Mouse (Mus musculus) kidney, postnatal 10 days (tissue): ENCODE measurements around the gene Mast4.
A peak's percentile ranks its signal among the peaks of the same experiment; 100 is the strongest.

Source experiments
- DNase-seq: peaks from one replicate; pipeline ENCODE4 v3.0.0; 2021; ENCODE audit warnings: mixed read lengths

Mast4 gene

GRCm38 (mm10) chr13:102886147-102886546, 448.1 kb downstream of the Mast4 start:
- no peak for DNase-seq

- no peak for DNase-seq
Observed at GRCm38 (mm10) chr13:102880381-102881076, 453.8 kb downstream of the Mast4 start.

- DNase-seq: no peak
Observed at GRCm38 (mm10) chr13:102878631-102879030, 455.7 kb downstream of the Mast4 start.

DNA sequence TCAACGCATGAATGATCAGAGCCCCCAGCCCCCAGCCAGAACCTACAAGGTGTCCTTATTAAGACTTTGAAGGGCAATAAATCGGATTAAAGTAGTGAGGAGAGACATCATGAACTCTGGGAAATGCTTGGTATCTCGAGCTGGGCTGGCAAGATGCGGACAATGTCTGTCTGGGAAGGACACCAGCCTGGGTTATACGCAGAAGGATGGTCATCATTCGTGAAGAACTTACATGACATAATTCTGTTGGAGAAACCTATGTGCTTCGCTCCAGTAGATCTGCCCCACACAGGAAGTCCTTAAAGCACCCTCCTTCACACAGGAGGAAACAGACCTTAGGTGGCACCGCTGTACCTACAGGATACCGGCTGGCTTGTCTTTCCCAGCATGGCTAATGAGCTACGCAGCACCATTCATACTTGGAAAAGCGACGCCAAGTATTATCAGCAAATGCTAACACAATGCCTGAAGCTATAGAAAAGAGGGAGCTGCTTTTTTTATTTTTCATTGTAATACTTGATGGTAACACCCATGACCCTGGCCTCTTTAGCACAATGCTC, 456.5 kb downstream of the Mast4 start:
- no peak for DNase-seq

DNA sequence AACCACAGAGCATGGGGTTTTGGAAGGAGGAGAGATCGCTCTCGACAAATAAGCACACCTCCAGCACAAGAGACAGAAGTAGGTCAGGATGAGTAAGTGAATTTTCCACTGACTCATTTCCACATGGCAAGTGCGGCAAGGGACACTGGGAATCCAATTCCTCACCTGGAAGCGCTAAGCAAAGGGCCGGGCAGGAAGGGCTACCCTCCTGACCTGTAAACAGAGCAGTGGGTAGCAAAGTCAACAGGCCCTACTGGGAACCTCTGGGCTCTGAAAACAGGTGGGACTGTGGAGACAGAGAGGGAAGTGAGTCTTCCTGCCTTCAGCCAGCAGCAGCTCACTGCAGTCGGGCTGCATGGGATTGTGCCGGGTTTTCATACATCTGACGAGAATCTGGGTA, 457.1 kb downstream of the Mast4 start:
- DNase-seq: no peak

GRCm38 (mm10) chr13:102875520-102875919, 458.8 kb downstream of the Mast4 start:
- DNase-seq: no peak

DNA sequence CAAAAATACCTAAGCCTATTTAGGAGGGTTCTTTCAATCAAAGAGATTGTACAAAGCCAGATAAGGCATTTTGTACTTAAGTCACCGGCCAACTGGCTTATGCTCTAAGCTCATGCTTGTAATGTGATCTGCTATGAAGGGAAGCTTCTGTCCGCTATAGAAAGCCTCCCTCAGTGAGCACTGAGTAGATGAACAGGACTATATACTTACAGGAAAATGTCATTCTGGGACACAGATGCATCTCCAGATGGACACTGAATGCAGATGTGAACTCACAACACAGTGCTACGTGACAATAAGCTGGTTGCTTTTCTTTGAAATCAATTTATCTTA, 459.2 kb downstream of the Mast4 start:
- no peak for DNase-seq

DNA sequence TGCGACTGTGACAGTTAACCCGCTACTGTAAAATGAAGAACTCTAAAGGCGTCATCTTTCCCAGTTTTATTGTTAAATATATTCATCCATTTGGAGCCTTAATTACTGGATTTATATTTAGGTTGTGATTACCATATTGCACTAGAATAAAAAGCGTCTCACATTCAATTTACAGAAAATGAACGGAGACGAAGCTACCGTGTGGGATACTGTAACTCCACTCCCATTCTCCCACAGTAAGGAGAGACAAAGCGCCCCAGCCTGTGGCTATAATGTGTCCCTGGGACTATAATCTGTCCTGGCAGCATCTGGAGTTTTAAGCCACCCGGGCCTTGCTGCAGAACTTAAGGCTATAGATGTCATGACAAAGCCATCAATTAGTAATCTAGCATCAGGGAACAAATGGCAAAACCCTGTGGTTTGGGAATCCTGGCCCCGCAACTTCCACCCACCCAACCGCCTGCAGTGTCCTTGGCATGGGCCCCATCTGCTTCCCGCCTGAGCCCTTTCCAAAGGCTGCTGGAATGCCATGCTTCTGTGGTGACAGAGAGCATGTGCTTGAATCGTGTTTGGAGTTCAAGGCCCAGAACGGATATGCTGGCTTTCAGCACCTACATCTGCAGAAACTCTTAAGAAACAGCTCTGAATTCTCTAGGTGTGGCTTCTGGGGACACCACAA, 459.7 kb downstream of the Mast4 start:
- no peak for DNase-seq

DNA sequence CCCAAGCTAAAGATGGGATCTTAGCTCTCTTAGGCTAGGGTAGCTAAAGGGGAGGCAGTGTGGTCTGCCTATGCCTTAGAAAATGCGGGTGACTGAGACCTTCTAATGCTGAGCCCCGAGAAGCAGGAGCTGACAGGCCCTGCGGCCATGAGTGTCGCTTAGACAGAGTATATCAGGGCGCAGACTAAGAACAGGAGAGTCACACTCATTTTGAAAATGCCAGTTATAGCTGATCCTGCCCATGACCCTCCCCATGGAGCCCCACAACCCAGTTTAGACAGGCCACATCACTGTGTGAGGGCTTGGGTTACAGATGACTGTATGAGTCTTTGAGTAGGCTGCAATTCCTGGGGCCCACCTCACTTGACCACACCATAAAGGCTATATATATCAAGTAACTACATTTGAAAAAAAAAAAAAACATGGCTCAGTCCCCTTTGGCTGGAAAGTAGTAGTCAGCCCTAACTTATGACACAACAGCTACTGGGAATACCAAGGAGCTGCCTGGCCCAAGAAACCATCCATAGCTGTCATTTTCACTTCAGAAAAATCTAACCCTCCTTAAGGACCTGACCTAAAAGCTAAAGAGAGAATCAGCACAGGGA, 460.8 kb downstream of the Mast4 start:
- DNase-seq: no peak

GRCm38 (mm10) chr13:102871380-102872104, 462.8 kb downstream of the Mast4 start:
- DNase-seq: no peak

GRCm38 (mm10) chr13:102869541-102869940, 464.8 kb downstream of the Mast4 start:
- no peak for DNase-seq

DNA sequence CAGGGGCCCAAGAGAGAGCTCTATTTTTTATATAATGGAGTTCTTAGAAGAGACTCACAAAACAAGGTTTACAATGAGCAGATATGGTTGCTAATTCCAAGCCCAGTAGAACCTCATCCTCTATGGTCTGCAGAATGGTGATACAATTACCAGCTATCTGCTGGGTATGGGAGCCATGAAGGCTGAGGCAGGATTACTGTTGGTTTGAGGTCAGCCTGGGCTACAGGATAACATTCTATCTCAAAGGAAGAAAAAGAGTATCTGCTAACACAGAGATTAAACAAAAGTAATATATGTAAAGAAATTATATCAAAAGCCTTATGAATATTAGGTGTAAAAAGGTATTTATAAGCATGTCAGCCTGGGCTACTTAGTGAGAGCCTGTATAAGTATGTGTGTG, 467.5 kb downstream of the Mast4 start:
- no peak for DNase-seq

- DNase-seq: peak; percentile 74
Observed at GRCm38 (mm10) chr13:102865971-102866724, 468.1 kb downstream of the Mast4 start.

DNA sequence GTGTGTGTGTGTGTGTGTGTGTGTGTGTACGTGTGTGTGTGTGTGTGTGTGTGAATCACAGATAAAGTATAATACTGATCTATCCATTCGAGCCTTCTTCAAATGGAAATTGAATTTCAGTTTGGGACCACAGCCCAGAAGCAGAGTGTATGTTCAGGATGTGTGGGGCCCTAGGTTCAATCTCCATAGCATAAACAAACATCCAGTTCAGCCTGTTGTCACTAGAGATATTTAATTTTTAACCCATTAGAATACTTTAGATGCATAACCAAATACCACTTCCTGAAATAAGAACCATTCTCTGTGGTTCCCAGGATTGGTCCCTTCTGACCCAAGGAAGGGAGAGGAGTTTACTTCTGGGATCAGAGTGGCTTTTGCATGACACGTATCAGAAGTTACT, 468.8 kb downstream of the Mast4 start:
- DNase-seq: no peak

GRCm38 (mm10) chr13:102864840-102865239, 469.5 kb downstream of the Mast4 start:
- DNase-seq: no peak

DNA sequence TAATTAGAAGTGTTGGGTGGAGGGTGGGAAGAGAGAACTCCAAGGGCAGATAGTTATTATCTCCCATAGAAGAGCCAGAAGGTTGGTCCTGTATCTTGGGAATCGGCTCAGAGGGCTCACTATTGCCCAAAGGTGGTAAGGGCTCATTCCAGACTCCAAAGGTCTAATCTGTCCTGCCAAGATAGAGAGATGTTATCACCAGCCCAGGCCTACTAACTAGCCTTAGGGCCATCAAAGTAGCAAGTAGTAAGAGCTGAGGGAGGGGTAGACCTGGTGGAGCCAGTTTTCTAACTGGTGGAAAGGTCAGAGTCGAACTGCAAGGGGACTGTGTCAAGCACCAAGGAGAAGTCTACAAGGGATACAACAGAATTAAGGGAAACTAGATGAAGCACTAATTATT, 470.2 kb downstream of the Mast4 start:
- no peak for DNase-seq

DNA sequence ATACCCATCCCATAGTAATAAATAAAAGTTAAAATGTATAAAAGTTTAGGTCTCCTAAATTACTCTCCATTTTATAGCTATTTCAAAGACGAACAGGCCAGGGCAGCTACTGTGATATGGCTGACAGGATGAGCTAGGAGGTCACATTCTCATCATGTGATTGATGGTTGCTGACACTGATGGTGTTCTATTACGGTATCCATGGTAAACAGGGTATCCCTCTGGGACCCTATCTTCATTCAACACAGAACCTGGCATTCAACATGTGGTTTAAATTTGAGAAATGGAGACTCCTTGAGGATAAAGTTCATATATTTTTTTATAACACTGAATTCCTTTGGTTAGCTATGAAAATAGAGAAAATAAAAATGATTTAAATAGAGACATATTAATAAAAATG, 471.3 kb downstream of the Mast4 start:
- DNase-seq: no peak

- no peak for DNase-seq
Observed at GRCm38 (mm10) chr13:102862397-102862796, 471.9 kb downstream of the Mast4 start.

DNA sequence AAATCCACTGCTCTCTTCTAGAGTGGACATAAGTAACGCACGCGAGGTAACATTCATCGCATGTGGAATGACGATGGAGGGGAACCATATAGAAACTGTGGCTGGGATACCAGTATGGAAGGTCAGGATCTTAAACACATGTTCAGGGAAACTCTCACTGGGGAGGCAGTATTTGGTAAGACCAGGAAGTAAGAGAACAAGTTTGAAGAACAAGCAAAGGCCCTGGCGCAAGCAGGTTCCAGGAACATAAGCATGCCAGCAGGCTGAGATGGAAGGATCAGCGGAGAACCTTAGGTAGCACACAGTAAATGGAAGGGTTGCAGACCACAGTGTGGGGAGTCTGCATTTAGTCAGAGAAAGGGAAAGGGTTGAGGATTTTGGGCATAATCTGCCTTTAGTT, 473.6 kb downstream of the Mast4 start:
- DNase-seq: no peak

DNA sequence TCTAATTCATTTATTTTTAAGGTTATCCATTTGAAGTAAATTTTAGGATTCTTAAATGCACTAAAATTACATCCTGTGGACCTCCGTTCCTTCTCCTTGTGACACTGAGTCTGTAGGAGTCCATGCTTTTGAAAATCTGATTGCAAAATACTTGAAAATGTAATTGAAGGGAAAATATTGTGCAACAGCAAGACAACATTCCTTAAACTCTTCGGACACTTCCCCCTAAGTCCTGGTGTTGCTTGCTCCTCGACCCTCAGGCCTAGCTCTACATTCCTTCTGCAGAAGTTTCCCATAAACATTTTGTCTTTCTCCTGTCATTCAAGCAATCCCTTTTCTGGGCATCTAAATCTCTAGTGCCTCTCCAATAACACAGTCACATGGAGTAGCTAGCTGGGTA, 474.2 kb downstream of the Mast4 start:
- no peak for DNase-seq

DNA sequence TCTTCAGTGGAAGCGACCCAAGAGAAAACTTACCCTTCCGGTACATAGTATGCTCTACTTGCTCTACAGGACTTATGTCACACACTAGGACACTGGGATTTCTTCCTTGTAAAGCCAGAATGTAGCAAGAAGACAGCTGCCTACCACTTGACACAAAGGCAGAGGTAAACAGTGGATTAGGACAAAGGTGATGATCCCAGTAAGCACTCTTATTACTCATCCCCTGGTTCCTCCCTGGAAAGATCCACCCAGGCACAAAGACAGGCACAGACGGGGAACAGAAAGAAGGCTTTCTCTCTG, 476.8 kb downstream of the Mast4 start:
- no peak for DNase-seq

GRCm38 (mm10) chr13:102856821-102857538, 477.3 kb downstream of the Mast4 start:
- DNase-seq: no peak
